Mouse (Mus musculus) neural tube, embryonic 11.5 days (tissue): ENCODE results near the gene Ninj2. TPM values are rescaled to one million over a fixed set of nuclear protein-coding genes. Genes with fewer than 3 reads are reported as not detected.

Experiments used
- ATAC-seq: fragments of 200-750 bp; cut with Nextera tagmentation; 2 replicates; pipeline ENCODE4 v1.8.0; 2017; ENCODE audit warnings: moderate number of reproducible peaks, mild to moderate bottlenecking, moderate TSS enrichment, moderate library complexity; ENCODE audit not compliant: insufficient read depth, low FRiP score, low TSS enrichment
- DNase-seq: peaks from one replicate; pipeline ENCODE4 v3.0.0-alpha.2; 2015; ENCODE audit warnings: low spot score
- H3K27ac ChIP-seq: fragments of 300-500 bp; sonication (generic); 2 replicates; pipeline ENCODE4 v1.5.1; 2014; ENCODE audit warnings: low read depth, mild to moderate bottlenecking, low read length
- H3K27me3 ChIP-seq: fragments of 300-500 bp; sonication (generic); 2 replicates; pipeline ENCODE4 v1.6.1; 2014; ENCODE audit warnings: mild to moderate bottlenecking, low read length, mixed read lengths; ENCODE audit not compliant: control insufficient read depth, insufficient read depth
- H3K36me3 ChIP-seq: fragments of 300-500 bp; sonication (generic); 2 replicates; pipeline ENCODE4 v1.6.1; 2014; ENCODE audit warnings: mild to moderate bottlenecking, low read length, moderate library complexity, mixed read lengths; ENCODE audit not compliant: control insufficient read depth, insufficient read depth
- H3K4me1 ChIP-seq: fragments of 300-500 bp; sonication (generic); 2 replicates; pipeline ENCODE4 v1.6.1; 2014; ENCODE audit warnings: low read length, mixed read lengths; ENCODE audit not compliant: control insufficient read depth, insufficient read depth
- H3K4me2 ChIP-seq: fragments of 300-500 bp; sonication (generic); 2 replicates; pipeline ENCODE4 v1.6.1; 2014; ENCODE audit warnings: low read depth, mild to moderate bottlenecking, moderate library complexity
- H3K4me3 ChIP-seq: fragments of 300-500 bp; sonication (generic); 2 replicates; pipeline ENCODE4 v1.5.1; 2014; ENCODE audit warnings: low read depth, low read length
- H3K9ac ChIP-seq: fragments of 300-500 bp; sonication (generic); 2 replicates; pipeline ENCODE4 v1.6.1; 2014; ENCODE audit warnings: mild to moderate bottlenecking, low read length
- H3K9me3 ChIP-seq: fragments of 300-500 bp; sonication (generic); 2 replicates; pipeline ENCODE4 v1.6.1; 2016; ENCODE audit warnings: low read length; ENCODE audit not compliant: control insufficient read depth
- WGBS: fragments of 180-500 bp; shearing (Covaris S2); extraction: QIAGEN DNeasy Blood & Tissue Kit; methylation state at CpG from one replicate; pipeline ENCODE4 v1.1.7; 2014; 5-methylcytosine and 5-hydroxymethylcytosine counted together
- polyA plus RNA-seq: library from polyadenylated mRNA; unstranded; fragments of >200 nt; fragmentation: Nextera tagmentation; extraction: Ambion mirVana; gene quantifications from 2 replicates; pipeline ENCODE4 v1.2.1, GENCODE M21; 2014

Gene Ninj2
- polyA plus RNA-seq, 1 experiment from 2014 or later, result not detected

GRCm38 (mm10) chr6:120152739-120153696, 59.9 kb downstream of the Ninj2 start:
- ATAC-seq (no peak), DNase-seq (no peak)
- WGBS, result 86% methylated on average over 24 of the region's 26 CpGs
- Histone ChIP-seq H3K4me2 (no peak overlapping the region), H3K4me1 (no peaks in the 10 kb centered on the region), H3K27ac (no peak overlapping the region), H3K9me3 (no peaks in the 10 kb centered on the region), H3K4me3 (no peak overlapping the region), H3K27me3 (no peaks in the 10 kb centered on the region), H3K9ac (no peak overlapping the region), H3K36me3 (no peaks in the 10 kb centered on the region)

GRCm38 (mm10) chr6:120154526-120155309, 61.6 kb downstream of the Ninj2 start:
- no peaks in the 10 kb centered on the region for H3K27me3 ChIP-seq
- ATAC-seq (no peak), DNase-seq (peak; percentile 23)
- no peak overlapping the region for H3K9ac ChIP-seq
- H3K4me1 ChIP-seq, result no peaks in the 10 kb centered on the region
- no peaks in the 10 kb centered on the region for H3K36me3 ChIP-seq
- no peaks in the 10 kb centered on the region for H3K9me3 ChIP-seq
- H3K27ac ChIP-seq, result no peak overlapping the region
- WGBS, result 71% methylated on average over 5 of the region's 5 CpGs
- no peak overlapping the region for H3K4me2 ChIP-seq
- no peak overlapping the region for H3K4me3 ChIP-seq

- no peak overlapping the region for H3K27ac ChIP-seq
- no peak overlapping the region for H3K9ac ChIP-seq
- no peak overlapping the region for H3K4me2 ChIP-seq
- H3K27me3 ChIP-seq, result no peaks in the 10 kb centered on the region
- no peak overlapping the region for H3K4me3 ChIP-seq
- H3K4me1 ChIP-seq, result no peaks in the 10 kb centered on the region
- no peak for ATAC-seq
- WGBS, result 90% methylated on average over 4 of the region's 4 CpGs
- H3K36me3 ChIP-seq, result no peaks in the 10 kb centered on the region
- DNase-seq, result no peak
- H3K9me3 ChIP-seq, result no peaks in the 10 kb centered on the region
Observed at GRCm38 (mm10) chr6:120155510-120155909, 62.4 kb downstream of the Ninj2 start.

GRCm38 (mm10) chr6:120157479-120157878, 64.3 kb downstream of the Ninj2 start:
- DNase-seq (no peak), ATAC-seq (no peak)
- Histone ChIP-seq H3K4me2 (no peak overlapping the region), H3K36me3 (no peaks in the 10 kb centered on the region), H3K9ac (no peak overlapping the region), H3K4me1 (no peaks in the 10 kb centered on the region), H3K27ac (no peak overlapping the region), H3K9me3 (no peaks in the 10 kb centered on the region), H3K27me3 (no peaks in the 10 kb centered on the region), H3K4me3 (no peak overlapping the region)
- 87% methylated on average over 6 of the region's 6 CpGs for WGBS

- Histone ChIP-seq H3K4me1 (no peaks in the 10 kb centered on the region), H3K4me2 (no peak overlapping the region), H3K9ac (no peak overlapping the region), H3K36me3 (no peaks in the 10 kb centered on the region), H3K9me3 (no peaks in the 10 kb centered on the region), H3K4me3 (no peak overlapping the region), H3K27ac (no peak overlapping the region), H3K27me3 (no peaks in the 10 kb centered on the region)
- DNase-seq (no peak), ATAC-seq (no peak)
- 66% methylated on average over 9 of the region's 9 CpGs for WGBS
Observed at GRCm38 (mm10) chr6:120159133-120159901, 66.2 kb downstream of the Ninj2 start.

- H3K9me3 ChIP-seq, result no peaks in the 10 kb centered on the region
- H3K27me3 ChIP-seq, result no peaks in the 10 kb centered on the region
- no peak overlapping the region for H3K4me3 ChIP-seq
- no peak overlapping the region for H3K27ac ChIP-seq
- 88% methylated on average over 6 of the region's 6 CpGs for WGBS
- no peak overlapping the region for H3K9ac ChIP-seq
- DNase-seq, result no peak
- no peaks in the 10 kb centered on the region for H3K4me1 ChIP-seq
- H3K36me3 ChIP-seq, result no peaks in the 10 kb centered on the region
- no peak for ATAC-seq
- no peak overlapping the region for H3K4me2 ChIP-seq
Observed at GRCm38 (mm10) chr6:120162928-120163327, 69.8 kb downstream of the Ninj2 start.

- H3K4me2 ChIP-seq, result no peak overlapping the region
- H3K9ac ChIP-seq, result no peak overlapping the region
Observed at GRCm38 (mm10) chr6:120164765-120165164, 71.6 kb downstream of the Ninj2 start.

GRCm38 (mm10) chr6:120167574-120167973, 74.4 kb downstream of the Ninj2 start:
- H3K36me3 ChIP-seq, result no peaks in the 10 kb centered on the region
- H3K4me2 ChIP-seq, result no peak overlapping the region
- H3K4me1 ChIP-seq, result no peaks in the 10 kb centered on the region
- 82% methylated on average over 4 of the region's 4 CpGs for WGBS
- no peak overlapping the region for H3K9ac ChIP-seq
- no peaks in the 10 kb centered on the region for H3K9me3 ChIP-seq
- no peak overlapping the region for H3K27ac ChIP-seq
- DNase-seq (no peak), ATAC-seq (no peak)
- H3K27me3 ChIP-seq, result no peaks in the 10 kb centered on the region
- no peak overlapping the region for H3K4me3 ChIP-seq

More at GRCm38 (mm10) chr6:120164765-120165164, 71.6 kb downstream of the Ninj2 start:
- H3K4me1 ChIP-seq, result no peaks in the 10 kb centered on the region
- no peaks in the 10 kb centered on the region for H3K27me3 ChIP-seq
- H3K27ac ChIP-seq, result no peak overlapping the region
- H3K9me3 ChIP-seq, result no peaks in the 10 kb centered on the region
- H3K4me3 ChIP-seq, result no peak overlapping the region
- ATAC-seq, result no peak
- H3K36me3 ChIP-seq, result no peaks in the 10 kb centered on the region
- DNase-seq, result no peak
- WGBS, result 76% methylated on average over 4 of the region's 4 CpGs
